Mouse (Mus musculus) limb, embryonic 14.5 days (tissue): ENCODE measurements around the gene Nipsnap1. TPM values are rescaled to one million over a fixed set of nuclear protein-coding genes. Genes with fewer than 3 reads are reported as not detected.

ENCODE experiments used
- ATAC-seq: fragments of 200-750 bp; cut with Nextera tagmentation; 2 replicates; pipeline ENCODE4 v1.8.0; 2017; ENCODE audit warnings: low read depth, moderate number of reproducible peaks, moderate TSS enrichment; ENCODE audit not compliant: low FRiP score
- DNase-seq: peaks from one replicate; pipeline ENCODE4 v3.0.0-alpha.2; 2015; ENCODE audit warnings: low spot score
- H3K27ac ChIP-seq: fragments of 300-500 bp; sonication (generic); replicated peaks from 2 replicates; pipeline ENCODE4 v1.5.1; 2014; ENCODE audit warnings: low read depth, mild to moderate bottlenecking, low read length, moderate library complexity, mixed read lengths
- H3K27me3 ChIP-seq: fragments of 300-500 bp; sonication (generic); 2 replicates; pipeline ENCODE4 v1.6.1; 2014; ENCODE audit warnings: low read length, mixed read lengths; ENCODE audit not compliant: control insufficient read depth, insufficient read depth
- H3K36me3 ChIP-seq: fragments of 300-500 bp; sonication (generic); 2 replicates; pipeline ENCODE4 v1.6.1; 2014; ENCODE audit warnings: mild to moderate bottlenecking, low read length, moderate library complexity, mixed read lengths; ENCODE audit not compliant: control insufficient read depth, insufficient read depth
- H3K4me1 ChIP-seq: fragments of 300-500 bp; sonication (generic); 2 replicates; pipeline ENCODE4 v1.6.1; 2014; ENCODE audit warnings: antibody characterized with exemption, low read length, mixed read lengths; ENCODE audit not compliant: control insufficient read depth, insufficient read depth
- H3K4me2 ChIP-seq: fragments of 300-500 bp; sonication (generic); replicated peaks from 2 replicates; pipeline ENCODE4 v1.6.1; 2014; ENCODE audit warnings: low read depth, mild to moderate bottlenecking, low read length, moderate library complexity; ENCODE audit not compliant: severe bottlenecking
- H3K4me3 ChIP-seq: fragments of 300-500 bp; sonication (generic); replicated peaks from 2 replicates; pipeline ENCODE4 v1.5.1; 2014; ENCODE audit warnings: low read length
- H3K9ac ChIP-seq: fragments of 300-500 bp; sonication (generic); 2 replicates; pipeline ENCODE4 v1.6.1; 2014; ENCODE audit warnings: mild to moderate bottlenecking, low read depth, low read length, moderate library complexity; ENCODE audit not compliant: severe bottlenecking
- H3K9me3 ChIP-seq: fragments of 300-500 bp; sonication (generic); 2 replicates; pipeline ENCODE4 v1.6.1; 2016; ENCODE audit warnings: low read length; ENCODE audit not compliant: control insufficient read depth
- POLR2A ChIP-seq: fragments of 200-500 bp; IDR thresholded peaks from 2 replicates; pipeline ENCODE4 v1.8.0; 2012; ENCODE audit warnings: inconsistent platforms, mild to moderate bottlenecking, moderate library complexity, borderline replicate concordance; ENCODE audit not compliant: insufficient read depth, insufficient read length; ENCODE audit errors: extremely low read depth
- WGBS: fragments of 180-500 bp; shearing (Covaris S2); extraction: QIAGEN DNeasy Blood & Tissue Kit; methylation state at CpG from one replicate; pipeline ENCODE4 v1.1.7; 2014; 5-methylcytosine and 5-hydroxymethylcytosine counted together
- polyA plus RNA-seq, 2 experiments: library from polyadenylated mRNA; depleted of rRNA in 1 of 2; stranded (reverse) in 1 of 2; unstranded in 1 of 2; fragments of >200 nt; fragmentation: Nextera tagmentation in 1 of 2; extraction: Ambion mirVana in 1 of 2; gene quantifications; 2 replicates each; pipeline versions ENCODE4 v1.2.1 to v1.2.3; 2012 to 2014

The Nipsnap1 gene
- polyA plus RNA-seq, 2 experiments = 34.7 to 42.9 TPM

DNA sequence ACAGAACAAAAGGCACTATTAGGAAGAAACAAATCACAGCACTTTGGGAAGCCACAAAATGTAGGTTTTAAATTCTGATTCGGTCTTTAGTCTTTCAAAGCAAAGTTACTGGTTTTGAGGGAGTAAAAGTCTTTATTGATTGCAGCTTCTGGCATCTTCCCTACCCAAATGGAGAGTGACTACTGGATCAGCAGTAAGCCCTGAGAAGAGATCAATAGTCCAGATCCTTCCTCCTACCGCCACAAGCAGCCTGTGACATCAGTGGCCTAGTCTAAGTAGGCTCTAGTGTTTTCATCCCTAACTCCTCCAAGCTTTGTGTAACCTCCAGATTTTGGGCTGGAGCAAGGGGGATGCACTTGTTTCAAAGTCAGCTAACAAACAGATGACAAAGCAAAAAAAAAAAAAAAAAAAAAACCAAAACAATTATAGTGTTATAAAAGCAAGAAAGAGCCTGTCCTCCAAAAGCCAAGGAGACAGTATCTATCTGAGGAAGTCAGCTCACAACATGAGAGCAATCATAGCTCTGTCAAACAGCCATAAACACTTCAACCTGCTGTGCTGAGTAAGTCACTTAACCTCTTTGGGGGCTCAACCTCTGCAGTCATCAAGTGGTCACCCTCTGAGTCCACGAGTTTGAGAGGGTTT lies 40.3 kb upstream of the Nipsnap1 start:
- Histone ChIP-seq H3K36me3 (no peaks in the 10 kb centered on the region), H3K27ac (no peak overlapping the region), H3K4me3 (no peak overlapping the region), H3K4me2 (no peak overlapping the region), H3K27me3 (no peaks in the 10 kb centered on the region), H3K9me3 (no peaks in the 10 kb centered on the region), H3K9ac (no peak overlapping the region), H3K4me1 (0 out of 2 replicates have a peak, but pooled peaks cover 4% of the 10 kb centered on the region)
- no peak for TF ChIP-seq POLR2A
- no peak for ATAC-seq
- WGBS = 66% methylated on average over 3 of the region's 3 CpGs
- DNase-seq = no peak

DNA sequence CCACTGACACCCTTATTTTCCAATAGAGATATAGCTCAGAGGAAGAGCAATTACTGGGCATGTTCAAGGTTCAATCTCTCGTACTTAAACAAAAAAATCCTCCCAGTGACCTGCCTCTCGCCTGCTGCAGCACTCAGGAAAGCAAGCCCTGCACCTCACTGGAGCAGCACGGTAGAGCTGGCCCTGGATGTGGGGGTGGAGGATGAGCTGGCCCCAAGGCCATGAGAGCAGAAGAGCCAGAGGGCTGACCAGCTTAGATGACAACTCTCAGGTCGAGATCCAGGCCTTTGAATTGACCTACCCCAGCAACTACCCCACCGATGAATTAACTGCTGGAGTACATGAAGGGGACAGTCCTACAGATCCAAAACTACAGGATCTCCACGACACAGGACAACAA lies 38.3 kb upstream of the Nipsnap1 start:
- Histone ChIP-seq H3K27ac (no peak overlapping the region), H3K4me1 (0 out of 2 replicates have a peak, but pooled peaks cover 4% of the 10 kb centered on the region), H3K27me3 (no peaks in the 10 kb centered on the region), H3K9ac (no peak overlapping the region), H3K36me3 (no peaks in the 10 kb centered on the region), H3K4me2 (no peak overlapping the region), H3K9me3 (no peaks in the 10 kb centered on the region), H3K4me3 (no peak overlapping the region)
- ATAC-seq (no peak), DNase-seq (no peak)
- TF ChIP-seq POLR2A = no peak
- 82% methylated on average over 6 of the region's 6 CpGs for WGBS

DNA sequence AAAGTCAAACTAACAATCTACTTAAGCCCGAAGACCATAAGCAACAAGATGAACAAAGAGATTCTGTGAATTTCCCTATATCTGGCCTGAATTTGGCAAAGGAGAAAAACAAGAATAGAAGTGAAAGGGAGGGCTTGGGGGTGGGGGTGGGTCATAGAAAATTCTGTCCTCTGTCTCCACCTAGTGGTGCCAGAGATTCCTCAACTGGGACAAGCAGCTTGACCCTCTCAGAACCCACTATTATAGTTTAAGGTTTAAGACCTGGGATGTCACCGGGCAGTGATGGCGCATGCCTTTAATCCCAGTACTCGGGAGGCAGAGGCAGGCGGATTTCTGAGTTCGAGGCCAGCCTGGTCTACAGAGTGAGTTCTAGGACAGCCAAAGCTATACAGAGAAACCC lies 37.0 kb upstream of the Nipsnap1 start:
- no peaks in the 10 kb centered on the region for H3K9me3 ChIP-seq
- TF ChIP-seq POLR2A = no peak
- H3K36me3 ChIP-seq = no peaks in the 10 kb centered on the region
- peak; percentile 42 for DNase-seq
- H3K9ac ChIP-seq = no peak overlapping the region
- no peak overlapping the region for H3K4me2 ChIP-seq
- no peaks in the 10 kb centered on the region for H3K27me3 ChIP-seq
- ATAC-seq = peak; percentile 70; the same call in 1 of the 2 replicates
- 59% methylated on average over 6 of the region's 6 CpGs for WGBS
- H3K4me1 ChIP-seq = 0 out of 2 replicates have a peak, but pooled peaks cover 4% of the 10 kb centered on the region
- H3K4me3 ChIP-seq = no peak overlapping the region
- no peak overlapping the region for H3K27ac ChIP-seq

DNA sequence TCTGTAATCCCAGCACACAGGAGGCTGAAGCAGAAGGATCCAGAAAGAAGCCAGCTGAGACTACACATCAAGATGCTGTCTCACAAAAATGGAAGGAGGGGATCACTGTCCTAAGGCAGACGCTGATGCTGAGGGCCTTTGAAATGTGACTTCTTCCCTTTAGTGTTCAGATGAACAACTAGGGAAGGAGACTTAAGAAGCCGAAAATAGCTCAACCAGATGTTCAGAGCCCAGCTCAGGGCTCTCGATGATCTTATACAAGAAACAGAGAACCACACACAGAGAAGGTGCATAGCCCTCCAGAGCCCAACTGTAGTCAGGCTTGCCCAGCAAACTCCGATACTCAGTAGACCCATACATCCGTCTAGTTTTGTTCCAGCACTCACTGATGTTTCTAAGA lies 36.4 kb upstream of the Nipsnap1 start:
- 56% methylated on average over 5 of the region's 5 CpGs for WGBS
- Histone ChIP-seq H3K36me3 (no peaks in the 10 kb centered on the region), H3K4me2 (no peak overlapping the region), H3K9me3 (no peaks in the 10 kb centered on the region), H3K9ac (no peak overlapping the region), H3K4me1 (0 out of 2 replicates have a peak, but pooled peaks cover 4% of the 10 kb centered on the region), H3K27ac (no peak overlapping the region), H3K27me3 (no peaks in the 10 kb centered on the region), H3K4me3 (no peak overlapping the region)
- no peak for DNase-seq
- TF ChIP-seq POLR2A = no peak
- ATAC-seq = no peak

DNA sequence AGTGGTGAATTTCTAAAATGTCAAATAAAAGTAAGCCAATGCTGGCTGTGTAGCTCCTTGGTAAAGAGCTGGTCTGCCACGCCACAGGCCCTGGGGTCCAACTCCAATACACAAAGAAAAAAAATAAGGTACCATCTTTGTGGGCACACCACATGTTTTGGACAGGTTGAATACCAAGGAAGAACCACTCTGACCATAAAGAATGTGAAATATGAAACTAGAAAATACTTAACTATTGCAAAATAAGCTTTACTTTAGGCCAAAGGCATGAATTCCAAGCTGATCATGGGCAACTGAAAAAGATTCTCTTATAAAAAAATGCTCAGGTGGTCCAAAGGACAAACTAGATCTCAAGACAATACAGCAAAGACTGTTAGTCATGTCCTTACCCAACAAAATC lies 35.5 kb upstream of the Nipsnap1 start:
- Histone ChIP-seq H3K9ac (no peak overlapping the region), H3K4me3 (no peak overlapping the region), H3K4me2 (no peak overlapping the region), H3K27me3 (no peaks in the 10 kb centered on the region), H3K9me3 (no peaks in the 10 kb centered on the region), H3K36me3 (no peaks in the 10 kb centered on the region), H3K27ac (no peak overlapping the region), H3K4me1 (0 out of 2 replicates have a peak, but pooled peaks cover 4% of the 10 kb centered on the region)
- WGBS = 91% methylated on average over 1 of the region's 1 CpGs
- no peak for DNase-seq
- no peak for TF ChIP-seq POLR2A
- ATAC-seq = no peak

DNA sequence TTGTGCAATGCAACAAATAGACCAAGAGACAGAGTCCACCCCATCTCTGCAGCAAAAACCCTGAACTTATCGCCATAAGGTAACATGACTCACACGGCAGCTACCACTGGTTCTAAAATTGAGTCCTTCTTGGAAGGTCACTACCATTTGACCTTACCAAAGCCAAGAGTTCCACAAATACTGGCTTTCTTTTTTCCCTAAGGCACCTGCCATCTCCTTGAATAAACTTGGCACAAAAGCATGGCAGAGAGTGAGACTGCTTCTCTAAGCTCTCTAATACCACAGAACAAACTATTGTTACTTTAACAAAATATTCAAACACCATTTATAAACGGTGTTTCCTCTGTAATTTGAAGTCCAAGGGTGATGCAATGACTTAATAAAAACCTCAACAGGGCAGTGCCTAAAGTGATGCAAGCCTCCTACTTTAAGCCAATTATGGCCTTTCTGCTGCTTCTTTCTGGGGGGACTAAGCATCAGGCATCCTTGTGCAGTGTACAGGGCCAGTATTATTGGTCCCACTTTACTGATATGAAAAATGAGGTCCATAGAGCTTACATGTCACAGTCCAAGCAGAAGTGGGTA lies 32.7 kb upstream of the Nipsnap1 start:
- no peak overlapping the region for H3K27ac ChIP-seq
- no peak for TF ChIP-seq POLR2A
- H3K9ac ChIP-seq = no peak overlapping the region
- H3K4me1 ChIP-seq = 0 out of 2 replicates have a peak, but pooled peaks cover 4% of the 10 kb centered on the region
- H3K4me3 ChIP-seq = no peak overlapping the region
- H3K27me3 ChIP-seq = no peaks in the 10 kb centered on the region
- no peak for ATAC-seq
- WGBS = 79% methylated on average over 3 of the region's 3 CpGs
- H3K9me3 ChIP-seq = no peaks in the 10 kb centered on the region
- 0 out of 2 replicates have a peak, but pooled peaks cover 4% of the 10 kb centered on the region for H3K36me3 ChIP-seq
- no peak overlapping the region for H3K4me2 ChIP-seq
- DNase-seq = no peak
